Mouse (Mus musculus) midbrain, embryonic 11.5 days (tissue): ENCODE results near the gene Cntfr. TPM values are rescaled to one million over a fixed set of nuclear protein-coding genes. Genes with fewer than 3 reads are reported as not detected.

Experiments used
- ATAC-seq: fragments of 200-750 bp; cut with Nextera tagmentation; 2 replicates; pipeline ENCODE4 v1.8.0; 2017; ENCODE audit warnings: moderate TSS enrichment, moderate library complexity; ENCODE audit not compliant: low FRiP score
- DNase-seq: peaks from one replicate; pipeline ENCODE4 v3.0.0; 2015; ENCODE audit warnings: low spot score; ENCODE audit errors: missing footprints
- H3K27ac ChIP-seq: fragments of 300-500 bp; sonication (generic); 2 replicates; pipeline ENCODE4 v1.5.1; 2014; ENCODE audit warnings: low read depth, low read length
- H3K27me3 ChIP-seq: fragments of 300-500 bp; sonication (generic); 2 replicates; pipeline ENCODE4 v1.6.1; 2014; ENCODE audit warnings: mild to moderate bottlenecking, low read length, moderate library complexity, mixed read lengths; ENCODE audit not compliant: control insufficient read depth, insufficient read depth
- H3K36me3 ChIP-seq: fragments of 300-500 bp; sonication (generic); 2 replicates; pipeline ENCODE4 v1.6.1; 2014; ENCODE audit warnings: mild to moderate bottlenecking, low read length, moderate library complexity, mixed read lengths; ENCODE audit not compliant: control insufficient read depth, insufficient read depth
- H3K4me1 ChIP-seq: fragments of 300-500 bp; sonication (generic); 2 replicates; pipeline ENCODE4 v1.6.1; 2014; ENCODE audit warnings: low read length; ENCODE audit not compliant: control insufficient read depth, insufficient read depth
- H3K4me2 ChIP-seq: fragments of 300-500 bp; sonication (generic); 2 replicates; pipeline ENCODE4 v1.6.1; 2014; ENCODE audit warnings: mild to moderate bottlenecking, moderate library complexity
- H3K4me3 ChIP-seq: fragments of 300-500 bp; sonication (generic); 2 replicates; pipeline ENCODE4 v1.5.1; 2014; ENCODE audit warnings: low read depth, low read length
- H3K9ac ChIP-seq: fragments of 300-500 bp; sonication (generic); 2 replicates; pipeline ENCODE4 v1.6.1; 2014; ENCODE audit warnings: low read length
- H3K9me3 ChIP-seq: fragments of 300-500 bp; sonication (generic); 2 replicates; pipeline ENCODE4 v1.6.1; 2016; ENCODE audit warnings: low read length; ENCODE audit not compliant: control insufficient read depth
- WGBS: fragments of 180-500 bp; shearing (Covaris S2); extraction: QIAGEN DNeasy Blood & Tissue Kit; methylation state at CpG from one replicate; pipeline ENCODE4 v1.1.7; 2014; 5-methylcytosine and 5-hydroxymethylcytosine counted together
- polyA plus RNA-seq: library from polyadenylated mRNA; unstranded; fragments of >200 nt; fragmentation: Nextera tagmentation; extraction: Ambion mirVana; gene quantifications from 2 replicates; pipeline ENCODE4 v1.2.1, GENCODE M21; 2014

Cntfr gene
- polyA plus RNA-seq, 1 experiment from 2014 or later, result 33.8 TPM

GRCm38 (mm10) chr4:41676248-41677005, 20.5 kb downstream of the Cntfr start:
- no peak overlapping the region for H3K4me2 ChIP-seq
- no peak for ATAC-seq
- H3K27me3 ChIP-seq, result no peaks in the 10 kb centered on the region
- H3K4me3 ChIP-seq, result no peak overlapping the region
- 78% methylated on average over 17 of the region's 17 CpGs for WGBS
- DNase-seq, result no peak
- H3K36me3 ChIP-seq, result peaks cover 14% of the 10 kb centered on the region
- H3K9me3 ChIP-seq, result no peaks in the 10 kb centered on the region
- H3K9ac ChIP-seq, result peak overlapping the region; percentile 14; the same call in 1 of the 2 replicates
- no peak overlapping the region for H3K27ac ChIP-seq
- peaks cover 69% of the 10 kb centered on the region for H3K4me1 ChIP-seq

DNA sequence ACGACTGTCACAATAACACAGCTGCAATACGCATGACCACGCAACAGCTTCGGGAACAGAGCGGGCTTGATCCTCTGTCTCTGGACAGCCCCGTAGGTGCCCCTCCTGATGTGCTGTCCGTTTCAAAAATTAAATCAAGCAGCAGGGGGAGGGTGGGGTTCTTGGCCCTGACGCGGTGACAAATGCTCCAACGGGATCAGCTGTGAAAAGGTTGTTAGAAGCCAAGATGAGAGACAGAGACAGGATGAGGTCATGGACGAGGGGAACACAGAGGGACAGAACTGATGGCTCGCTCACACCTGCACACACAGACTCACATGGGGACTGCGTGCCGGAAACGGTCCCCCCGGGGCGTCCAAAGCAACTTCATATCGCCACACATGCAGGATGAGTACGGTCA, 23.7 kb downstream of the Cntfr start:
- no peaks in the 10 kb centered on the region for H3K9me3 ChIP-seq

DNA sequence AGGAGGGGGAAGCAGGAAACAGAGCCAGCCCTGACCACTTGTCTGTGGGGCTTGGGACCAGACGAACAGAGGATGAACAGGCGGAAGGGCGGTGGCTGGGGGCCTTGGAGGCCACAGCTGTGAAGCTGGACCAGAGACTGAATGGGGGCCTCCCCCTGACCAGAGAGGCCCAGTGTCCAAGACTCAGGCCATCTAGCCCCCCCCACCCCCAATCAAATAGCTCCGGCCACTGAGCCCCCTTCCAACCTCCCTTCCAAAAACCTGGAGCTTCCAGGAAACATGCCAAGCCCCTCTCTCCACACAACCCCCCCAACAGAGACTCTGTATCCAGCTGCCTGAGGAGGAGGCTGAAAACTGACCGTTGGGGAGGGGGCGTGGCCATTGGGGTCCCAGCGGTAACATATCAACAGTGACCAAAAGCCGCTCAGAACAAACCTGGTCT, 24.3 kb downstream of the Cntfr start:
- H3K27me3 ChIP-seq, result no peaks in the 10 kb centered on the region
- H3K4me1 ChIP-seq, result peaks cover 36% of the 10 kb centered on the region
- H3K27ac ChIP-seq, result peak overlapping the region; percentile 70
- ATAC-seq (peak; percentile 22; the same call in 1 of the 2 replicates), DNase-seq (no peak)
- H3K9ac ChIP-seq, result peak overlapping the region; percentile 31
- H3K9me3 ChIP-seq, result no peaks in the 10 kb centered on the region
- peaks cover 17% of the 10 kb centered on the region for H3K36me3 ChIP-seq
- no peak overlapping the region for H3K4me3 ChIP-seq
- H3K4me2 ChIP-seq, result no peak overlapping the region
- 30% methylated on average over 8 of the region's 8 CpGs for WGBS

More for the DNA sequence above, 23.7 kb downstream of the Cntfr start:
- no peak for ATAC-seq
- H3K9ac ChIP-seq, result no peak overlapping the region; the same call in 1 of the 2 replicates
- H3K27me3 ChIP-seq, result no peaks in the 10 kb centered on the region
- no peak overlapping the region for H3K4me2 ChIP-seq
- H3K4me1 ChIP-seq, result peaks cover 43% of the 10 kb centered on the region
- peaks cover 14% of the 10 kb centered on the region for H3K36me3 ChIP-seq
- no peak overlapping the region for H3K4me3 ChIP-seq
- no peak for DNase-seq
- peak overlapping the region; percentile 70 for H3K27ac ChIP-seq
- WGBS, result 58% methylated on average over 19 of the region's 19 CpGs

DNA sequence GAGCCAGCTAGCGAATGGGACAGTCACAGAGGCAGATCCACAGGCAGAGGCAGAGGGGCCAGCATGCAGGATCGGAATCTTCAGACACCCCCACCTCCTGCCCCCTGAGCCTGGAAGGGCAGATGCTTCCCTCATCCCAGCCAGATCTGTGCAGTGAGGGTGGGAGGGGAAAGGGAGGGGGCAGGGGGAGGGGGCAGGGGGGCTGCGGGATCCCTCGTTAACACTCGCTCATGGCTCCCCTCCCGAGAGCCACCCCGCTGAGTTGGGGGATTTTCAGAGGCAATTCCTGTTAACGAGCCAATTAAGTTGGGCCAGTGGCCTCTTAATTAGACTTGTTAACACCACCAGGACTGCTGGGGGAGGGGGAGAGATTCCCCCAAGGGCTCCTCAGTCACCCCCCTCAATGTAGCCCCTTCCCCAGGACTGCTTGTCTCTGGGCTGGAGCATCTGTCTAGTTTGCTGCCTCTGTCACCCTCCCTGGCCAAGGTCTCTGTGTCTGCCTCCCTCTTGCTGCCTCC, 24.9 kb downstream of the Cntfr start:
- peaks cover 31% of the 10 kb centered on the region for H3K4me1 ChIP-seq
- peak overlapping the region; percentile 70 for H3K27ac ChIP-seq
- H3K36me3 ChIP-seq, result peaks cover 17% of the 10 kb centered on the region
- no peak overlapping the region for H3K4me3 ChIP-seq
- peak; percentile 67 for ATAC-seq
- 19% methylated on average over 7 of the region's 8 CpGs for WGBS
- H3K4me2 ChIP-seq, result no peak overlapping the region
- H3K27me3 ChIP-seq, result no peaks in the 10 kb centered on the region
- no peaks in the 10 kb centered on the region for H3K9me3 ChIP-seq
- H3K9ac ChIP-seq, result peak overlapping the region; percentile 31
- no peak for DNase-seq

DNA sequence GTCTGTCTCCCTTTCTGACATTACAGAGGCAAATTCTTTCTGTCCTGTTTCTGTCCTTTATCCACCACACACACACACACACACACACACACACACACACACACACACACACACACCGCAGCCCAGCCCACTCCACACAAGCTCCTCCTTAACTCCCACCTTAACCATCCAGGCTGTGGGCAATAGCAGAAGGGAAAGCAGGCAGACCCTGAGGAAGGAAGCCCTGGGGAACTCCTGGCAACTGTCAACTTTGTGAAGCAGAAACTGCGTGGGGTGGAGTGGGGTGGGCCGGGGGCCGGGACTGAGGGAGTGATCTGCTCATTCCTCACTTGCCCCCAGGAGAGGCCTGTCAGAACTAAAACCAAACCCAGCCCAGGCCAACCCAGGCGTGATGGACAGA, 25.4 kb downstream of the Cntfr start:
- H3K36me3 ChIP-seq, result peaks cover 17% of the 10 kb centered on the region
- no peak overlapping the region for H3K4me2 ChIP-seq
- ATAC-seq, result no peak
- H3K9me3 ChIP-seq, result no peaks in the 10 kb centered on the region
- H3K27ac ChIP-seq, result no peak overlapping the region; the same call in 1 of the 2 replicates
- H3K27me3 ChIP-seq, result no peaks in the 10 kb centered on the region
- no peak for DNase-seq
- H3K4me1 ChIP-seq, result peaks cover 31% of the 10 kb centered on the region
- no peak overlapping the region for H3K4me3 ChIP-seq
- no peak overlapping the region for H3K9ac ChIP-seq
- WGBS, result 57% methylated on average over 5 of the region's 5 CpGs

DNA sequence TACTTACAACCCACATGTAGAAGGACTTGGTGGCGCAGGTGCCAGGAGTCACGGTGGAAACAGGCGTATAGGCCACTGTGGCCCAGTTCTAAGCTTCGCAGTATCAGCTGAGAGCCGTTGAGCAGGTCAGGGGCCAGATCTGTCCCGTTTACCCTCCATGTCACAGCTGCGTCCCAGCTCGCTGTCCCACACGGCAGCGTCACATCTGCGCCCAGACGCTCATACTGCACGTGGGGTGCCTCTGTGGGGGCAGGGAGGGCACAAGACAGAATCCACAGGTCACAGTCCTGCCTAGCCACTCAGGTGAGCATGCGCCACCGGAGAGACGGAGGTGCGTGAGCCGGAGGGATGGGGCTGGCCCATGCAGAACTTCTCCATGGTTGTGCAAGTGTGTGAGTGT, 26.1 kb downstream of the Cntfr start:
- no peak for ATAC-seq
- WGBS, result 76% methylated on average over 18 of the region's 18 CpGs
- Histone ChIP-seq H3K4me2 (no peak overlapping the region), H3K27me3 (no peaks in the 10 kb centered on the region), H3K27ac (no peak overlapping the region), H3K4me3 (no peak overlapping the region), H3K9ac (no peak overlapping the region), H3K4me1 (peaks cover 32% of the 10 kb centered on the region), H3K36me3 (peaks cover 17% of the 10 kb centered on the region), H3K9me3 (no peaks in the 10 kb centered on the region)
- DNase-seq, result no peak

- Histone ChIP-seq H3K4me3 (no peak overlapping the region), H3K27me3 (no peaks in the 10 kb centered on the region), H3K4me2 (no peak overlapping the region), H3K36me3 (peaks cover 19% of the 10 kb centered on the region), H3K9ac (no peak overlapping the region), H3K9me3 (no peaks in the 10 kb centered on the region), H3K4me1 (peaks cover 25% of the 10 kb centered on the region), H3K27ac (no peak overlapping the region)
- WGBS, result 82% methylated on average over 11 of the region's 11 CpGs
- DNase-seq, result no peak
- no peak for ATAC-seq
These were observed 30.2 kb downstream of the Cntfr start for GRCm38 (mm10) chr4:41666646-41667045.

DNA sequence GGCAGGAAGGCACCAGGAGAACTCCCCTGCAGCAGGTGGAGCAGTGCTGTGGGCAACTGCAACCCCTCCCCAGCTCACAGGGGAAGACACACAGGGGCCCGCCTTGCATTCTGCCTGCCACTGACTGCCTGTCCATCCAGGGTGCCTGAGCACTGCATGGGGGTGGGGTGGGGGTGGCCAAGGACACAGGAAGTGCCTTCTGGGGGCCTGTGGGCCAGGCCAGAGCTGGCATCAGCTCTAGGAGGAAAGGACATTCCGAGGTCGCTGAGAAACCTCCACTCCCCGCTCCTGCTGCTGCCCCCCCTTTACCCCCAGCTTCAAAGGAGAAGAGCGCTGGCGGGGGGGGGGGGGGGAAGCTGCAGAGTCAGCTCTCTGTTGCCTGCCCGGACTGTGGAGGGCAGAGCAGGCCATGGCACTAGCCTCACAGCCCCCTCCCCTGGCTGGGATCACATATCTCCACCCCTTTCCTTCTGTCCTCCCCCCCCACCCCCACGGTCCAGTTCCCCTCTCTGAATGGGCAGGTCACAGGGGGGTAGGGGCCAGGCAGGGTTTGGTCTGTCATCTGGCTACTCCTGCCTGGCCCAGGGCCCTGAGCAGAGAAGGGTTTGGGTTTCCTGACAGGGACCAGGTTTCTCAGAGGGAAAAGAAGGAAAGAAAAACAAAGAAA, 31.7 kb downstream of the Cntfr start:
- 5% methylated on average over 6 of the region's 8 CpGs for WGBS
- DNase-seq (no peak), ATAC-seq (peak; percentile 41; the same call in 1 of the 2 replicates)
- Histone ChIP-seq H3K4me1 (peaks cover 29% of the 10 kb centered on the region), H3K4me2 (no peak overlapping the region), H3K9me3 (no peaks in the 10 kb centered on the region), H3K27ac (peak overlapping the region; percentile 21; the same call in 1 of the 2 replicates), H3K9ac (0 out of 2 replicates have a peak overlapping the region, but pooled peaks have one; percentile 26), H3K27me3 (no peaks in the 10 kb centered on the region), H3K36me3 (peaks cover 13% of the 10 kb centered on the region), H3K4me3 (no peak overlapping the region)

- Histone ChIP-seq H3K9ac (no peak overlapping the region), H3K27me3 (no peaks in the 10 kb centered on the region), H3K9me3 (no peaks in the 10 kb centered on the region), H3K36me3 (peaks cover 13% of the 10 kb centered on the region), H3K4me3 (no peak overlapping the region), H3K4me2 (no peak overlapping the region), H3K27ac (no peak overlapping the region), H3K4me1 (peaks cover 35% of the 10 kb centered on the region)
- DNase-seq, result no peak
- no peak for ATAC-seq
- WGBS, result 61% methylated on average over 7 of the region's 7 CpGs
These were observed 32.4 kb downstream of the Cntfr start for GRCm38 (mm10) chr4:41664533-41664932.
